Comparison of ENCODE assay signal across 11 mouse cellular contexts in genomic region chr11:25233360-25233890, GRCm38 (mm10).
DNase-seq lines count a peak whose midpoint lies in the region; ATAC-seq and TF ChIP-seq lines count a peak whose summit lies in the region.
"Had no signal": no experiment of that assay in that cellular context is flagged by ENCODE, and none has a peak within 500 bp of the region (broad histone marks: within the 10 kb centered on the region; RNA-seq: fewer than 3 reads in every experiment).

No protein-coding gene starts in this region.

- no peak for TF ChIP-seq CTCF in left cerebral cortex, adult 2 months (IDR thresholded peaks at IDR 0.05)

- no peaks in the 10 kb centered on the region for H3K36me3 ChIP-seq in hindbrain, embryonic 15.5 days
- no peaks in the 10 kb centered on the region for H3K36me3 ChIP-seq in hindbrain, embryonic 11.5 days (ENCODE audit: control insufficient read depth, insufficient read depth, low read length)

- no peaks in the 10 kb centered on the region for H3K27me3 ChIP-seq in hindbrain, embryonic 15.5 days
- no peaks in the 10 kb centered on the region for H3K27me3 ChIP-seq in hindbrain, embryonic 11.5 days (ENCODE audit: control insufficient read depth, insufficient read depth, low read length)
- H3K27me3 ChIP-seq: megakaryocyte, embryonic 14.5 days had no signal

- intact Hi-C loops in left cerebral cortex, adult 2 months (cut with DNase I): no loop called here
- intact Hi-C loops in gastrocnemius, postnatal 14 days (cut with DNase I; ENCODE audit: low total_unique reads): no loop called here

- 0 out of 2 replicates have a peak, but pooled peaks cover 3% of the 10 kb centered on the region for H3K4me1 ChIP-seq in hindbrain, embryonic 15.5 days (replicated peaks)
- no peaks in the 10 kb centered on the region for H3K4me1 ChIP-seq in hindbrain, embryonic 11.5 days (replicated peaks; ENCODE audit: control insufficient read depth, insufficient read depth, low read length)
- H3K4me1 ChIP-seq: megakaryocyte, embryonic 14.5 days had no signal

- WGBS in hindbrain, embryonic 15.5 days: 52% methylated on average over 4 of the region's 4 CpGs
- 88% methylated on average over 4 of the region's 4 CpGs for WGBS in hindbrain, embryonic 11.5 days

- H3K9ac ChIP-seq in hindbrain, embryonic 15.5 days: no peak overlapping the region
- no peak overlapping the region for H3K9ac ChIP-seq in hindbrain, embryonic 11.5 days (ENCODE audit: low read depth, low read length)

- ATAC-seq in hindbrain, embryonic 15.5 days (ENCODE audit: low FRiP score, low read depth): peak; percentile 45; the same call in 1 of the 2 replicates
- no peak for ATAC-seq in hindbrain, embryonic 11.5 days (ENCODE audit: low FRiP score)

- no peak overlapping the region for H3K4me2 ChIP-seq in hindbrain, embryonic 15.5 days
- no peak overlapping the region for H3K4me2 ChIP-seq in hindbrain, embryonic 11.5 days (replicated peaks; ENCODE audit: low read depth, low read length)

- DNase-seq in hindbrain, embryonic 11.5 days (ENCODE audit: low spot score): no peak
- peak; percentile 55 to 65 for DNase-seq in frontal cortex, postnatal 36 days (ENCODE audit: low spot score in 2 of 2)
- peak; percentile 24 to 51 for DNase-seq in left cerebral cortex, adult 2 months (ENCODE audit: extremely low spot score in 1 of 2, low spot score in 2 of 2)
- peak; percentile 43 for DNase-seq in right cerebral cortex, postnatal 25 days
- DNase-seq in gastrocnemius, postnatal 14 days: no peak
- no peak for DNase-seq in B cell, adult 2 months
- DNase-seq: cerebellum, adult 9-10 months; kidney, adult 2 months; lung, adult 18-20 months had no signal

- no peak overlapping the region for H3K4me3 ChIP-seq in hindbrain, embryonic 15.5 days
- no peak overlapping the region for H3K4me3 ChIP-seq in hindbrain, embryonic 11.5 days (ENCODE audit: low read depth, low read length)
- no peak overlapping the region for H3K4me3 ChIP-seq in left cerebral cortex, adult 2 months
- H3K4me3 ChIP-seq: megakaryocyte, embryonic 14.5 days had no signal

- no peaks in the 10 kb centered on the region for H3K9me3 ChIP-seq in hindbrain, embryonic 15.5 days
- H3K9me3 ChIP-seq in hindbrain, embryonic 11.5 days (ENCODE audit: control insufficient read depth, low read length): no peaks in the 10 kb centered on the region
- H3K9me3 ChIP-seq: megakaryocyte, embryonic 14.5 days had no signal

- H3K27ac ChIP-seq in hindbrain, embryonic 15.5 days (replicated peaks): no peak overlapping the region
- H3K27ac ChIP-seq in hindbrain, embryonic 11.5 days (ENCODE audit: low read depth, low read length): no peak overlapping the region
- H3K27ac ChIP-seq in left cerebral cortex, adult 2 months: peak overlapping the region; percentile 19; the same call in 1 of the 2 replicates

Comparison
In these comparisons a context has a peak if more than half of its experiments do, and no peak if none do; other contexts are left out.
1. DNase-seq: peak in frontal cortex, postnatal 36 days (2 of 2), left cerebral cortex, adult 2 months (2 of 2) and right cerebral cortex, postnatal 25 days (single experiment); none in hindbrain, embryonic 11.5 days (single experiment), gastrocnemius, postnatal 14 days (single experiment) and B cell, adult 2 months (0 of 2).